Mouse (Mus musculus): ENCODE data around the gene Tmem192. TPM values are rescaled to one million over a fixed set of nuclear protein-coding genes. Genes with fewer than 3 reads are reported as not detected.
"Not testable (repeated sequence)": the region's sequence is repeated elsewhere in the genome, so short reads cannot be mapped to it uniquely, and the experiment has no call there.

The Tmem192 gene
- polyA plus RNA-seq, 1 experiment from 2014 or later: 11.4 TPM

DNA sequence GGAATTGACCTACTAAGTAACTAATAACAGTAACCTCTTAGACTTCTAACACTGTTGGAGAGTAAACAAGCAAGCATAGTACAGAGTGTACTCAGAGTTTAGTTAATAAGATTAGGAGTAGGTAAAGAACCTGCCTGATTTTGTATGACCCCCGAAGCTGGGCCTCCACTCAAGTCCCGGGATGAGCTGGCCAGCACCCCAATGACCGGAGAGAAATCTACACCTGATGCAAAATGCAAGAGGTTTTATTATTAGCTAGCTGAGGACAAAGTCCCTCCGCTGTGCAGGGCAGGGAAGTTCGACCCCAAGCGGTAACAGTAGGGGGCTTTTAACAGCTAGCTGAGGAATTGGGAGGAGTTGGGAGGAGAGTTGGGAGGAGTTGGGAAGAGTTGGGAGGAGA is 60.6 kb downstream of the Tmem192 start:
- not testable (repeated sequence) for H3K9ac ChIP-seq (ENCODE audit: low read depth, low read length); H3K4me3 ChIP-seq (ENCODE audit: low read depth, low read length); ATAC-seq (ENCODE audit: low read depth); H3K9me3 ChIP-seq (replicated peaks; ENCODE audit: control insufficient read depth, low read length); H3K27me3 ChIP-seq (ENCODE audit: control insufficient read depth, insufficient read depth, low read depth, low read length); H3K36me3 ChIP-seq (ENCODE audit: control insufficient read depth, insufficient read depth); H3K4me2 ChIP-seq (ENCODE audit: low read depth, low read length); H3K27ac ChIP-seq (ENCODE audit: low read length); H3K4me1 ChIP-seq (ENCODE audit: control insufficient read depth, low read depth, low read length)
- WGBS (ENCODE audit: insufficient replicate concordance): 69% methylated on average over 6 of the region's 6 CpGs

GRCm38 (mm10) chr8:65018423-65018822 is 71.4 kb downstream of the Tmem192 start, which contains the start of the genes Trim61 and Trim60:
TSS of gene Trim61 (minus strand) at chr8:65018523.
TSS of gene Trim60 (minus strand) at chr8:65018584.
- ATAC-seq (ENCODE audit: low read depth): no peak
- H3K9ac ChIP-seq (ENCODE audit: low read depth, low read length): no peak within 1 kb of the TSS
- H3K27me3 ChIP-seq (ENCODE audit: control insufficient read depth, insufficient read depth, low read depth, low read length): no peaks in the 10 kb centered on the region
- H3K27ac ChIP-seq (ENCODE audit: low read length): no peak within 1 kb of the TSS
- H3K4me3 ChIP-seq (ENCODE audit: low read depth, low read length): no peak within 1 kb of the TSS
- no peaks in the 10 kb centered on the region for H3K9me3 ChIP-seq (replicated peaks; ENCODE audit: control insufficient read depth, low read length)
- WGBS (ENCODE audit: insufficient replicate concordance): 66% methylated on average over 8 of the region's 8 CpGs
- no peak within 1 kb of the TSS for H3K4me2 ChIP-seq (ENCODE audit: low read depth, low read length)
- no peaks in the 10 kb centered on the region for H3K4me1 ChIP-seq (ENCODE audit: control insufficient read depth, low read depth, low read length)
- no peaks in the 10 kb centered on the region for H3K36me3 ChIP-seq (ENCODE audit: control insufficient read depth, insufficient read depth)

Other genes starting within 250 kb of the Tmem192 start
- 111 and 135 TPM in 2 replicates for gene Msmo1, start 213.4 kb upstream of the Tmem192 start, polyA plus RNA-seq (2015; fragmentation: Nextera tagmentation; extraction: Ambion mirVana)
- gene Klhl2, start 97.2 kb upstream of the Tmem192 start, polyA plus RNA-seq (2015; fragmentation: Nextera tagmentation; extraction: Ambion mirVana): 1.1 and 1.4 TPM in 2 replicates
- gene Trim75, start 40.6 kb downstream of the Tmem192 start, polyA plus RNA-seq (2015; fragmentation: Nextera tagmentation; extraction: Ambion mirVana): not detected in 2 replicates
- gene Trim61, start 71.3 kb downstream of the Tmem192 start, polyA plus RNA-seq (2015; fragmentation: Nextera tagmentation; extraction: Ambion mirVana): not detected in 2 replicates
- not detected in 2 replicates for gene Trim60, start 71.4 kb downstream of the Tmem192 start, polyA plus RNA-seq (2015; fragmentation: Nextera tagmentation; extraction: Ambion mirVana)
- 0.12 and 0.13 TPM in 2 replicates for gene Apela, start 90.2 kb downstream of the Tmem192 start, polyA plus RNA-seq (2015; fragmentation: Nextera tagmentation; extraction: Ambion mirVana)
- not detected in 2 replicates for gene Gm10663, start 127.8 kb downstream of the Tmem192 start, polyA plus RNA-seq (2015; fragmentation: Nextera tagmentation; extraction: Ambion mirVana)
- 0.12 and 0.28 TPM in 2 replicates for gene BC030870, start 182.4 kb downstream of the Tmem192 start, polyA plus RNA-seq (2015; fragmentation: Nextera tagmentation; extraction: Ambion mirVana)

All from liver, embryonic 16.5 days (tissue).